29 mouse cellular contexts compared by ENCODE assay signal in the genomic region with DNA sequence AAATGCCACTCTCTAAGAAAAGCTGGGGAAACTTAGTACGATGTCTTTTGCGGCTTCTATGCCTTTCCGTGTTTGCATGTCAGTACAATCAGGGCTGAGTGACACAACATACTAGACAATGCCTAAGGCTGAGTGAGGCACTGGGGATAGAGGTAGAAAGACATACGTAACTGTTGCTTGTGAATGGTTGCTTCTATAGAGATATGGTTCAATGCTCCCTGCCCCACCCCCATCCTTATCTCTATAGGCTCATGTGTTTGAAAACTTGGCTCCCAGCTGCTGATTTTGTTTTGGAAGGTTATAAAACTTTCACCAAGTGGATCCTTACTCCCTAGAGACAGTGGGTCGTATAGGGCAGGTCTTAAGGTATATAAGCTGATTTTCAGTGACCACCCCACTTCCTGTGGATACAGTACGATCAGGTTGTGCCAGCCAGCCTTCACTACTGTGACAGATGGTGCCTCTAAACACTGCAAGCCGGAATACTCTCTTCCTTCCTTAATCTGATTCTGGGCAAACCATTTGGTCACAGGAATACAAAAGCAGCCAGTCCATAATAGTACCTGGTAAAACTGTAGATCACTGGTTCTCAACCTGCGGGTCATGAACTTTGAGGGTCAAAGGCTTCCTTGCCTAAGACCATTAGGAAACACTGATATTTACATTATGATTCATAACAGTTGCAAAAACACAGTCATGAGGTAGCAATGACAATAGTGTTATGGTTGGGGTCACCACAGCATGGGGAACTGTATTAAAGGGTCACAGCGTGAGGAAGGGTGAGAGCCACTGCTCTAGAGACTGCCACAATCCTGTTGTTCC.
DNase-seq lines count a peak whose midpoint lies in the region; ATAC-seq and TF ChIP-seq lines count a peak whose summit lies in the region.
"Had no signal": no experiment of that assay in that cellular context is flagged by ENCODE, and none has a peak within 500 bp of the region (broad histone marks: within the 10 kb centered on the region; RNA-seq: fewer than 3 reads in every experiment).

No protein-coding gene starts in this region.

- no peak overlapping the region for H3K4me2 ChIP-seq in lung, postnatal 0 days (replicated peaks; ENCODE audit: low read depth, low read length)
- H3K4me2 ChIP-seq in liver, embryonic 15.5 days: no peak overlapping the region
- H3K4me2 ChIP-seq: embryonic facial prominence, embryonic 15.5 days; hindbrain, embryonic 14.5 days; limb, embryonic 12.5 days had no signal

- no peak for TF ChIP-seq EP300 in lung, postnatal 0 days (IDR thresholded peaks at IDR 0.05)

- no peak for DNase-seq in lung, postnatal 0 days (ENCODE audit: low spot score)
- DNase-seq in lung, postnatal 10 days: no peak
- DNase-seq in liver: peak; percentile 40
- no peak for DNase-seq in cerebellum, adult 9-11 months
- DNase-seq in thymus, adult 2 months: no peak
- no peak for DNase-seq in heart, adult 18-20 months
- DNase-seq: adrenal gland, postnatal 36 days; B cell, adult 2 months; cerebellum, adult 2 months; gastrocnemius, postnatal 14 days; heart, postnatal 36 days; kidney, adult 8-10 months; kidney, postnatal 25 days; lung, postnatal 14 days; midbrain, embryonic 14.5 days; retina, postnatal 1 day; right cerebral cortex, postnatal 25 days; spleen, adult 18-20 months; thymus, postnatal 14 days had no signal

- TF ChIP-seq POLR2A in thymus, adult 2 months (IDR thresholded peaks at IDR 0.05; ENCODE audit: control insufficient read depth, extremely low read depth, insufficient read depth, low read length, poor library complexity): no peak

- no peaks in the 10 kb centered on the region for H3K9me3 ChIP-seq in lung, postnatal 0 days (ENCODE audit: low read length)
- H3K9me3 ChIP-seq in liver, embryonic 15.5 days (replicated peaks): no peaks in the 10 kb centered on the region
- H3K9me3 ChIP-seq: embryonic facial prominence, embryonic 15.5 days; limb, embryonic 12.5 days had no signal

- no peaks in the 10 kb centered on the region; the same call in 1 of the 2 replicates for H3K4me1 ChIP-seq in lung, postnatal 0 days (ENCODE audit: insufficient read depth, low read depth, low read length)
- peaks cover 12% of the 10 kb centered on the region for H3K4me1 ChIP-seq in liver, embryonic 15.5 days (replicated peaks)
- 0 out of 2 replicates have a peak, but pooled peaks cover 6% of the 10 kb centered on the region for H3K4me1 ChIP-seq in thymus, adult 2 months (replicated peaks; ENCODE audit: control insufficient read depth, insufficient read depth, low read length)

- no peak for TF ChIP-seq CTCF in lung, postnatal 0 days (IDR thresholded peaks at IDR 0.05)
- no peak for TF ChIP-seq CTCF in thymus, adult 2 months (IDR thresholded peaks at IDR 0.05; ENCODE audit: borderline replicate concordance, control insufficient read depth, extremely low read depth, insufficient read depth, low read length, poor library complexity)

- no peaks in the 10 kb centered on the region for H3K27me3 ChIP-seq in lung, postnatal 0 days (replicated peaks; ENCODE audit: insufficient read depth, low read length)
- no peaks in the 10 kb centered on the region for H3K27me3 ChIP-seq in liver, embryonic 15.5 days
- H3K27me3 ChIP-seq in thymus, adult 2 months (ENCODE audit: control insufficient read depth, insufficient read depth, low read length): no peaks in the 10 kb centered on the region
- H3K27me3 ChIP-seq: CH12.LX; embryonic facial prominence, embryonic 15.5 days; limb, embryonic 12.5 days; Patski had no signal

- WGBS in lung, postnatal 0 days: 73% methylated on average over 9 of the region's 9 CpGs
- 41% methylated on average over 9 of the region's 9 CpGs for WGBS in liver, embryonic 15.5 days (ENCODE audit: insufficient replicate concordance)
- WGBS in thymus, adult 2 months: 79% methylated on average over 9 of the region's 9 CpGs

- H3K4me3 ChIP-seq in lung, postnatal 0 days (ENCODE audit: low read depth, low read length): no peak overlapping the region
- H3K4me3 ChIP-seq in liver, embryonic 15.5 days (replicated peaks): no peak overlapping the region
- no peak overlapping the region for H3K4me3 ChIP-seq in thymus, adult 2 months (ENCODE audit: control insufficient read depth, insufficient read depth, low read length)
- H3K4me3 ChIP-seq: embryonic facial prominence, embryonic 15.5 days; limb, embryonic 12.5 days; megakaryocyte, embryonic 14.5 days had no signal

- H3K27ac ChIP-seq in lung, postnatal 0 days (ENCODE audit: low read length): no peak overlapping the region
- no peak overlapping the region for H3K27ac ChIP-seq in liver, embryonic 15.5 days (replicated peaks)
- H3K27ac ChIP-seq in thymus, adult 2 months (ENCODE audit: control insufficient read depth, insufficient read depth, low read length): no peak overlapping the region
- H3K27ac ChIP-seq: embryonic facial prominence, embryonic 15.5 days; hindbrain, embryonic 14.5 days; limb, embryonic 12.5 days had no signal

- ATAC-seq in lung, postnatal 0 days: 0 out of 2 replicates have a peak, but pooled peaks have one; percentile 10
- ATAC-seq in liver, embryonic 15.5 days (ENCODE audit: insufficient read depth): peak; percentile 59
- ATAC-seq: forebrain, embryonic 14.5 days; inflammation-experienced regulatory T-cells, adult 6 months; Patski had no signal

- no peak overlapping the region for H3K9ac ChIP-seq in lung, postnatal 0 days (replicated peaks; ENCODE audit: low read depth)
- no peak overlapping the region for H3K9ac ChIP-seq in liver, embryonic 15.5 days
- H3K9ac ChIP-seq: embryonic facial prominence, embryonic 15.5 days; hindbrain, embryonic 14.5 days; limb, embryonic 12.5 days had no signal

- H3K36me3 ChIP-seq in lung, postnatal 0 days (ENCODE audit: insufficient read depth, low read length): peaks cover 53% of the 10 kb centered on the region
- H3K36me3 ChIP-seq in liver, embryonic 15.5 days (replicated peaks): peaks cover 22% of the 10 kb centered on the region
- peaks cover 27% of the 10 kb centered on the region for H3K36me3 ChIP-seq in thymus, adult 2 months (ENCODE audit: control insufficient read depth, insufficient read depth, low read length)
- H3K36me3 ChIP-seq: G1E had no signal
